Mouse (Mus musculus) lung, postnatal 0 days (tissue): ENCODE measurements around the gene Pla2g6. TPM values are rescaled to one million over a fixed set of nuclear protein-coding genes. Genes with fewer than 3 reads are reported as not detected.

Source experiments
- ATAC-seq: fragments of 200-750 bp; cut with Nextera tagmentation; 2 replicates; pipeline ENCODE4 v1.8.0; 2017; ENCODE audit warnings: moderate library complexity
- DNase-seq: peaks from one replicate; pipeline ENCODE4 v3.0.0-alpha.2; 2016; ENCODE audit warnings: low spot score
- H3K27ac ChIP-seq: fragments of 300-500 bp; sonication (generic); 2 replicates; pipeline ENCODE4 v1.5.1; 2014; ENCODE audit warnings: antibody characterized with exemption, mild to moderate bottlenecking, low read length, mixed read lengths
- H3K27me3 ChIP-seq: fragments of 300-500 bp; sonication (generic); replicated peaks from 2 replicates; pipeline ENCODE4 v1.6.1; 2014; ENCODE audit warnings: low read length, mixed read lengths; ENCODE audit not compliant: insufficient read depth
- H3K36me3 ChIP-seq: fragments of 300-500 bp; sonication (generic); 2 replicates; pipeline ENCODE4 v1.6.1; 2014; ENCODE audit warnings: low read length, mixed read lengths; ENCODE audit not compliant: insufficient read depth
- H3K4me1 ChIP-seq: fragments of 300-500 bp; sonication (generic); 2 replicates; pipeline ENCODE4 v1.6.1; 2014; ENCODE audit warnings: antibody characterized with exemption, low read depth, low read length, mixed read lengths; ENCODE audit not compliant: insufficient read depth
- H3K4me2 ChIP-seq: fragments of 300-500 bp; sonication (generic); replicated peaks from 2 replicates; pipeline ENCODE4 v1.6.1; 2014; ENCODE audit warnings: low read depth, mild to moderate bottlenecking, low read length, moderate library complexity, mixed read lengths
- H3K4me3 ChIP-seq: fragments of 300-500 bp; sonication (generic); 2 replicates; pipeline ENCODE4 v1.5.1; 2014; ENCODE audit warnings: low read depth, low read length
- H3K9ac ChIP-seq: fragments of 300-500 bp; sonication (generic); replicated peaks from 2 replicates; pipeline ENCODE4 v1.6.1; 2014; ENCODE audit warnings: low read depth, mild to moderate bottlenecking
- H3K9me3 ChIP-seq: fragments of 300-500 bp; sonication (generic); 2 replicates; pipeline ENCODE4 v1.6.1; 2016; ENCODE audit warnings: low read length, mixed read lengths
- CTCF ChIP-seq: IDR thresholded peaks from 2 replicates; pipeline ENCODE4 v1.5.1; 2016; ENCODE audit warnings: antibody characterized with exemption, mild to moderate bottlenecking
- EP300 ChIP-seq: IDR thresholded peaks from 2 replicates; pipeline ENCODE4 v1.6.1; 2016; ENCODE audit warnings: antibody characterized with exemption, mild to moderate bottlenecking, control low read depth
- WGBS: fragments of 180-500 bp; shearing (Covaris S2); extraction: QIAGEN DNeasy Blood & Tissue Kit; methylation state at CpG from one replicate; pipeline ENCODE4 v1.1.7; 2014; 5-methylcytosine and 5-hydroxymethylcytosine counted together
- polyA plus RNA-seq: library from polyadenylated mRNA; unstranded; fragments of >200 nt; fragmentation: Nextera tagmentation; extraction: Ambion mirVana; gene quantifications from 2 replicates; pipeline ENCODE4 v1.2.1, GENCODE M21; 2015

Pla2g6 gene
- polyA plus RNA-seq, 1 experiment from 2014 or later: 11.8 TPM

DNA sequence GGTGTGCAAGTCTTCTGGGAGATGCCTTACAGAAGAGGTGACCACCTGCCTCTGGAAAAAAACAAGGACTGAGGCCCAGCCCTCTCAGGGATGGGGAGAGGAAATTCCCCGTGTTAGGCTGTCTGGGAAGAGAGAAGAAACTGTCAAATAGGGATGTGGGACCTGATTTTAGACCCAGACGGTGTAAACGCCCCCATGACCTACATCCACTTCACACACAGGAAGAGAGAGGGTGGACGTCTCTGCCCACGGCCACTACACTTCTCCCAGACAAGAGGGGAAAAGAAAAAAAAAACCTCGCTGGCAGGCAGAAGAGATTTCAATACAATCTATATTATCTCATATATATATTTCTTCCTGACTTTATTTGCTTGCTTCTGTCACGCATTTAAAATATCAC lies 32.2 kb upstream of the Pla2g6 start:
- Histone ChIP-seq H3K36me3 (peaks cover 21% of the 10 kb centered on the region; the same call in 1 of the 2 replicates), H3K4me3 (no peak overlapping the region), H3K9me3 (no peaks in the 10 kb centered on the region), H3K27ac (peak overlapping the region; percentile 92), H3K27me3 (no peaks in the 10 kb centered on the region), H3K4me2 (no peak overlapping the region), H3K4me1 (peaks cover 36% of the 10 kb centered on the region), H3K9ac (no peak overlapping the region)
- ATAC-seq: no peak
- no peak for TF ChIP-seq CTCF
- no peak for TF ChIP-seq EP300
- WGBS: 15% methylated on average over 7 of the region's 7 CpGs
- DNase-seq: no peak

DNA sequence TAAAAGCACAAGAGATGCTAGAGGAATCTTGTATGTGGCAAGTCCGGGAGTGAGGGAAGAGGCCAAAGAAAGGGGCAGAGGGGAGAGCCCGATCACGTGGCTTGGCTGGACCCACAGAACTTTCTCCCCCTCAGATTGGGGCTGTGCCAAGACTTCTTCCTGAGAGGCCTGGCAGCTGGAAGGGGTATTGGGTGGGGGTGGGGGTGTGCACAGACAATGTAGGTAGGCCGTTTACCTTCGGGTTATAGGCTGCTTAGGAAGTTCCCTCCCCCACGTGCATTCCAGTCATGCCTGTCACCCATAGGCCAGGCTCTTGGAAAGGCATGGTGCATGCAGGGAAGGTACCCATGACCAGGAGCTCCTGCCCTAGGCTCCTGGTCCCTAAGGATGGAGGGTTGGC lies 31.8 kb upstream of the Pla2g6 start:
- Histone ChIP-seq H3K9ac (no peak overlapping the region), H3K4me2 (no peak overlapping the region), H3K9me3 (no peaks in the 10 kb centered on the region), H3K27me3 (no peaks in the 10 kb centered on the region), H3K4me3 (no peak overlapping the region), H3K27ac (peak overlapping the region; percentile 92), H3K36me3 (peaks cover 17% of the 10 kb centered on the region; the same call in 1 of the 2 replicates), H3K4me1 (peaks cover 36% of the 10 kb centered on the region)
- DNase-seq (peak; percentile 79), ATAC-seq (peak; percentile 33)
- WGBS: 4% methylated on average over 6 of the region's 6 CpGs
- TF ChIP-seq EP300: peak; percentile 42; the same call in 1 of the 2 replicates
- TF ChIP-seq CTCF: no peak

DNA sequence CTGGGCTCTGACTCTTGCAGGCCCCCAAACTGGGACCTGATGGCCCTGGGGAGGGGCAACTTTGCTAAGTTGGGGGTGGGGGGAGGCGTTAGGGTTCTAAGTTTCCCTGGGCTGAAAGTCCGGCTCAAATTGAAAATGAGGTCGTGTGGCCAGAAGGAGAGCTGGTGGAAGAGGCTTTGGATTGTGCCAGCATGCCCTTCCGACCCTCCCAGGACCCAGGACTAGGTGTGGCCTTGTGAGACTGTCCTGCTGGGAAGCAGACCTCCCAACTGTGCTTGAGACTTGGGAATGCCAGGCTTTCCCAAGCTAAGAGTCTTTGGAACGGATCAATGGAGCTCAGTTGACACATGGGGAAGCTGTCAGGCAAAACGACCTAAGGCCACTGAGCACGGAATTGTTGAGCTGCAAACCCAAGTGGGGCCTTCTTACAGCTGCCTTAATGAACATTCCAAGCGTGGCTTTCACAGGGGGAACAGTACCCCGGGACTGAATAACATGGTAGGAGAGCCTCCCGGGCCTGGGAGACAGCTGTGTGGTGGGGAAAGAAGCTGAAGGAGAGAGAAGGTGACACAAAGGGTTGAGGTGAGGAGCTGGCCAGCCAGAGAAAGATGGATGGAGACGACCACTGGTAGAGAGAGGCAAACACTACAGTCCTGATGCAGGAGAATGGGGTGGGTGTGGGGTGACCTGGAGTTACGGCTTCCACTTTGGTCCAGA lies 29.9 kb upstream of the Pla2g6 start:
- Histone ChIP-seq H3K4me2 (peak overlapping the region; percentile 77), H3K27me3 (no peaks in the 10 kb centered on the region), H3K9me3 (no peaks in the 10 kb centered on the region), H3K27ac (peak overlapping the region; percentile 92), H3K36me3 (peaks cover 8% of the 10 kb centered on the region; the same call in 1 of the 2 replicates), H3K9ac (no peak overlapping the region), H3K4me1 (peaks cover 36% of the 10 kb centered on the region), H3K4me3 (no peak overlapping the region)
- no peak for TF ChIP-seq EP300
- no peak for TF ChIP-seq CTCF
- ATAC-seq: peak; percentile 30
- DNase-seq: no peak
- WGBS: 25% methylated on average over 12 of the region's 12 CpGs

DNA sequence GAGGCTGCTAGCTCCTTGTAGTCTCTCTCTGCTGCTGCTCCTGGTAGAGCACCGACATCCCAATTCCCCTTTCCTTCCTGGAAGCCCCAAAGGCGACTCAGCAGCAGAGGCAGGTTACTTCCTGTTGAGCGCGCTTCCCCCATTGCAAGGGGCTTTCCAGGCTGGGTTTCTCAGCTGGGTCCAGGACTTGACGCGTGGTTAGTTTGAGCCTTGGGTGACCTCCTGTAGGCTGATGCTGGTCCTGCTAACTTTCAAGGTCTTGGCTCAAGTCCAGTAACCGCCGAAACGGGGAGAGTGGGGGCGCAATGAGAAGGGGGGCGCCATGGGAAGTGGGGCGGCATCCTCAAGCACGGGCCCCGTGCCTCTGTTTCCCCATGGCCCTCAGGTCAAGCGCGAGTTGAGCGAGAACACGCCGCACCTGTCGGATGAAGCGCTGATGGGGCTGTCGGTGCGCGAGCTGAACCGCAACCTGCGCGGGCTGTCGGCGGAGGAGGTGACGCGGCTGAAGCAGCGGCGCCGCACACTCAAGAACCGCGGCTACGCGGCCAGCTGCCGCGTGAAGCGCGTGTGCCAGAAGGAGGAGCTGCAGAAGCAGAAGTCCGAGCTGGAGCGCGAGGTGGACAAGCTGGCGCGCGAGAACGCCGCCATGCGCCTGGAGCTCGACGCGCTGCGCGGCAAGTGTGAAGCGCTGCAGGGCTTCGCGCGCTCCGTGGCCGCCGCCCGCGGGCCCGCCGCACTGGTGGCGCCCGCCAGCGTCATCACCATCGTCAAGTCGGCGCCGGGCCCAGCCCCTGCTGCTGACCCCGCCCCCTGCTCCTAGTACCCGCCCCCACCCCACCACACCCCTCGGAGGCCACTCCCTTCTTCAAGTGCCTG lies 29.1 kb upstream of the Pla2g6 start:
- H3K9me3 ChIP-seq: no peaks in the 10 kb centered on the region
- peak overlapping the region; percentile 39 for H3K4me3 ChIP-seq
- WGBS: 1% methylated on average over 72 of the region's 77 CpGs
- TF ChIP-seq CTCF (peak; percentile 52), EP300 (peak; percentile 15; the same call in 1 of the 2 replicates)
- peaks cover 4% of the 10 kb centered on the region; the same call in 1 of the 2 replicates for H3K36me3 ChIP-seq
- DNase-seq (peak; percentile 96), ATAC-seq (peak; percentile 90)
- H3K27ac ChIP-seq: peak overlapping the region; percentile 92
- peak overlapping the region; percentile 77 for H3K4me2 ChIP-seq
- H3K27me3 ChIP-seq: no peaks in the 10 kb centered on the region
- H3K9ac ChIP-seq: peak overlapping the region; percentile 44
- peaks cover 38% of the 10 kb centered on the region for H3K4me1 ChIP-seq

DNA sequence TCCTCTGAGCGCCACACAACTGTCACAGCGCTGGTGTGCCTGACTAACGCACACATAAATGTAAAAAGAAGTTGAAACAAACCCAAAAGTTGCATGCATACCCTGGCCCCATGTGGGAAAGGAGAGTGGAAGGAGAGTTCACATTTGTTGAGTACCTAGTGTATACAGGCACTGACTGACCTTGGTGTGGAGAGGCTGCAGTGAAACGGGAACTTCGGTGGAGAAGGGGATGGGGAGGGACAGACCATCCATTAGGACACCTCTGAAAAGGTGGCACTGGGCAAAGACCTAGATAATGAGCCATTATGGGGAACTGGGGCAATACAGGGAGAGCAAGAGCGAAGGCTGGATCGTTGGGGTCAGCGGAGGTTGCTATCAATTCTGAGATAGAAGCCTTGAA lies 28.3 kb upstream of the Pla2g6 start:
- H3K9ac ChIP-seq: peak overlapping the region; percentile 44; the same call in 1 of the 2 replicates
- H3K27ac ChIP-seq: peak overlapping the region; percentile 92; the same call in 1 of the 2 replicates
- peaks cover 40% of the 10 kb centered on the region for H3K4me1 ChIP-seq
- 75% methylated on average over 8 of the region's 8 CpGs for WGBS
- no peaks in the 10 kb centered on the region for H3K27me3 ChIP-seq
- peak overlapping the region; percentile 77 for H3K4me2 ChIP-seq
- DNase-seq (no peak), ATAC-seq (no peak)
- no peaks in the 10 kb centered on the region for H3K36me3 ChIP-seq
- TF ChIP-seq CTCF: no peak
- TF ChIP-seq EP300: no peak
- peak overlapping the region; percentile 39 for H3K4me3 ChIP-seq
- no peaks in the 10 kb centered on the region for H3K9me3 ChIP-seq

DNA sequence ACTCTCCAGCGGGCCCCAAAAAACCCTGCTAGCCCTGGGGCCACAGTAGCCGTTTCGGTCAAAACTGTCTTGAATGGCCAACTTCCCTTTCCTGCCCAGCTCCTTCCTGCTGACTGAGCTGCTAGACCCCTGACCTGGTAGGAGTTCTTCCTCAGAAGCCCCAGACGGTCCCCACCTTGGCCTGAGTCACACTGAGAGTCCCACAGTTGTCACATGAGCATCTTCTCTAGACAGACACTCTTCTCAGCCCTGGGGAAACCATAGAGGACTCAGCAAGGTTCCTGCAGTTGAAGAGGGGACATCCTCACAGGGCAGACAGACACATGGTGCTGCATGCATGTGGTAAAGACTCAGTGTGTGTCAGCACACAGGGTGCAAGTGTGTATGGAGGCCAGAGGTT lies 26.4 kb upstream of the Pla2g6 start:
- no peaks in the 10 kb centered on the region for H3K36me3 ChIP-seq
- H3K4me2 ChIP-seq: no peak overlapping the region
- no peaks in the 10 kb centered on the region for H3K27me3 ChIP-seq
- H3K4me1 ChIP-seq: peaks cover 45% of the 10 kb centered on the region
- no peak overlapping the region for H3K4me3 ChIP-seq
- ATAC-seq (no peak), DNase-seq (peak; percentile 19)
- TF ChIP-seq CTCF: no peak
- TF ChIP-seq EP300: no peak
- 62% methylated on average over 4 of the region's 4 CpGs for WGBS
- H3K27ac ChIP-seq: no peak overlapping the region
- no peak overlapping the region for H3K9ac ChIP-seq
- no peaks in the 10 kb centered on the region for H3K9me3 ChIP-seq
